Mouse (Mus musculus): ENCODE results near the gene Specc1. TPM values are rescaled to one million over a fixed set of nuclear protein-coding genes. Genes with fewer than 3 reads are reported as not detected.
"Not testable (repeated sequence)": the region's sequence is repeated elsewhere in the genome, so short reads cannot be mapped to it uniquely, and the experiment has no call there.

The Specc1 gene
- polyA plus RNA-seq, 1 experiment from 2014 or later: 12.0 TPM

DNA sequence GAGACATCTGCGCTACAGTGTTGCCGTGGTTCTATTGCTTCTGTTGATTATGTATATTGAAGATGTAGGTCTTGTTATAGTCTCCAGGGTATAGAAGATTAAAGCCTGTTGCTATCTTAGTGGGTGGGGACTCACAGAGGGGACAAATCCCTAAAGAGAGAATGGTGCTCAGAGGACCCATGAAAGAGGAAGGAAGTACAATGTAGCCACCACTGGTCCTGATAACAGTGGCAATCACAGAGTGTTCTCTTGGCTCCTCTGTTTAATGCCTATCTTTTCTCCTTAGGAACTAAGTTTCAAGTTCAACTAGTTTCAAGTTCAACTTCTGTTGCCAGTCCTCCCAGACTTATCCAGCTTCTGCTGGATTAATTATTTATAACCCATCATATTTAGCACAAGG lies 13.7 kb upstream of the Specc1 start:
- no peak for ATAC-seq (ENCODE audit: insufficient read depth, low FRiP score, low TSS enrichment)
- Histone ChIP-seq H3K27ac (ENCODE audit: low read depth, low read length) (no peak overlapping the region), H3K27me3 (ENCODE audit: control insufficient read depth, insufficient read depth, low read length) (no peaks in the 10 kb centered on the region), H3K9ac (ENCODE audit: low read length) (no peak overlapping the region), H3K4me3 (ENCODE audit: low read depth, low read length) (no peak overlapping the region), H3K9me3 (ENCODE audit: control insufficient read depth, low read length) (no peaks in the 10 kb centered on the region), H3K4me1 (ENCODE audit: control insufficient read depth, insufficient read depth, low read length) (no peaks in the 10 kb centered on the region), H3K4me2 (ENCODE audit: low read depth) (no peak overlapping the region), H3K36me3 (ENCODE audit: control insufficient read depth, insufficient read depth, low read length) (no peaks in the 10 kb centered on the region)
- DNase-seq (ENCODE audit: low spot score): no peak
- WGBS: 92% methylated on average over 2 of the region's 2 CpGs

DNA sequence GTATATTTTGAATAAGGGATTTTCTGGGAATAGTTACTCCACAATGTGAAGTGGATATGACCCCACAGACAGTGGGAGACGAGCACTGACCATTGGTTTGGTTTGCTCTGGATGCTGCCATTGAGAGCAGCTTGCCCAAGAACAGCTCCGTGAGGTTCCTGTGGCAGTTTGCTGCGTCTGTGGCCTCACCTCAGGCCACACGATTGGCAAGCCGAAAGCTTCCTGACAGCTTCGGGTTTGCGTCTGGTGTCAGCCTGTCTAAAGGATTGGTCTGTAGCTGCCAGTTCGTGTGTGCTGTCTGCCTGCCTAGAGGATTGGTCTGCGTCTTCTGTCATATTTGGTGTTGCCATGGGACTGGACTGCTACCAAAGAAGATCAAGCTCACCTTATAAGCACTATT lies 12.1 kb upstream of the Specc1 start:
- WGBS: 86% methylated on average over 9 of the region's 9 CpGs
- H3K4me3 ChIP-seq (ENCODE audit: low read depth, low read length): no peak overlapping the region
- H3K4me1 ChIP-seq (ENCODE audit: control insufficient read depth, insufficient read depth, low read length): no peaks in the 10 kb centered on the region
- H3K9me3 ChIP-seq (ENCODE audit: control insufficient read depth, low read length): no peaks in the 10 kb centered on the region
- H3K36me3 ChIP-seq (ENCODE audit: control insufficient read depth, insufficient read depth, low read length): no peaks in the 10 kb centered on the region
- no peak for DNase-seq (ENCODE audit: low spot score)
- no peak for ATAC-seq (ENCODE audit: insufficient read depth, low FRiP score, low TSS enrichment)
- no peak overlapping the region for H3K4me2 ChIP-seq (ENCODE audit: low read depth)
- no peaks in the 10 kb centered on the region for H3K27me3 ChIP-seq (ENCODE audit: control insufficient read depth, insufficient read depth, low read length)
- no peak overlapping the region for H3K9ac ChIP-seq (ENCODE audit: low read length)
- no peak overlapping the region for H3K27ac ChIP-seq (ENCODE audit: low read depth, low read length)

DNA sequence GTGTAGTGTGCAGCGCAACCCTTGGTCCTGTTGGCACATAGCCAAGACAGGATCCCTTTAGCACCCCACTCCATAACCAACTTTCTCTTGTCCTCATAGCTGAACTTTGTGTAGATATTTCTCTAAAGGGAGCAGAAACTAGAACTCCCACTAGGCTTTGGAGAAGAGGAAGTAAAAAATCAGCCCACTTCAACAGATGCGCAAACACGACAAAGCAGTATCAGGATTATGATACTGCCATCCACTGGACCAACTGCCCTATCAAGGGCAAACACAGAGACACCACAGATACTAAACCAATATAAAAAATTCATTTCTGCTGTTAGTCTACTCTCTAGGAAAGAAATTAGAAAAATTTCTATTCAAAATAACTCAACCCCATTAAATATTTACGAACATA lies 10.0 kb upstream of the Specc1 start:
- no peak overlapping the region for H3K4me2 ChIP-seq (ENCODE audit: low read depth)
- H3K9me3 ChIP-seq (ENCODE audit: control insufficient read depth, low read length): no peaks in the 10 kb centered on the region
- no peak overlapping the region for H3K9ac ChIP-seq (ENCODE audit: low read length)
- H3K4me3 ChIP-seq (ENCODE audit: low read depth, low read length): no peak overlapping the region
- H3K4me1 ChIP-seq (ENCODE audit: control insufficient read depth, insufficient read depth, low read length): no peaks in the 10 kb centered on the region
- WGBS: 96% methylated on average over 4 of the region's 4 CpGs
- DNase-seq (ENCODE audit: low spot score): no peak
- no peak overlapping the region for H3K27ac ChIP-seq (ENCODE audit: low read depth, low read length)
- no peaks in the 10 kb centered on the region for H3K27me3 ChIP-seq (ENCODE audit: control insufficient read depth, insufficient read depth, low read length)
- no peak for ATAC-seq (ENCODE audit: insufficient read depth, low FRiP score, low TSS enrichment)
- no peaks in the 10 kb centered on the region for H3K36me3 ChIP-seq (ENCODE audit: control insufficient read depth, insufficient read depth, low read length)

DNA sequence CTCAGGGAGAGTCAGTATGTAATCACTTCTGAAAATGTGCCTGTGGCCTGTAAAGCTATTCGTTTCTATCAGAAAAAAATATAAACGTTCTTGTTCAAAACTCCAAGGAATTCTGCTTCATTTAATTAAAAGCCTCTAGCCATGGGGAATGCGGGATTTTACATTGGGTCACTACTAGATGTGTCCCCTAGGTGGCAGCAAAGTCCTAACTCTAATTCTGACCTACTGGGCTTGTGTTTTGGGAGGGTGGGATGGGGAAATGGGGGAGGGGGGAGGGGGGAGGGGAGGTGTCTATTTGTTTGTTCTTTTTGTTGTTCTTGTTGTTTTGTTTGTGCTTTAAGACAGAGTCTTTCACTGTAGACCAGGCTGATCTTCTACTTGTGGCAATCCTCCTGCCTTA lies 7.2 kb upstream of the Specc1 start:
- no peak overlapping the region for H3K4me3 ChIP-seq (ENCODE audit: low read depth, low read length)
- no peaks in the 10 kb centered on the region for H3K27me3 ChIP-seq (ENCODE audit: control insufficient read depth, insufficient read depth, low read length)
- no peak overlapping the region for H3K4me2 ChIP-seq (ENCODE audit: low read depth)
- no peak overlapping the region for H3K27ac ChIP-seq (ENCODE audit: low read depth, low read length)
- DNase-seq (ENCODE audit: low spot score) (peak; percentile 60), ATAC-seq (ENCODE audit: insufficient read depth, low FRiP score, low TSS enrichment) (no peak)
- H3K36me3 ChIP-seq (ENCODE audit: control insufficient read depth, insufficient read depth, low read length): no peaks in the 10 kb centered on the region
- no peaks in the 10 kb centered on the region for H3K4me1 ChIP-seq (ENCODE audit: control insufficient read depth, insufficient read depth, low read length)
- 5% methylated on average over 3 of the region's 3 CpGs for WGBS
- H3K9ac ChIP-seq (ENCODE audit: low read length): no peak overlapping the region
- H3K9me3 ChIP-seq (ENCODE audit: control insufficient read depth, low read length): no peaks in the 10 kb centered on the region

DNA sequence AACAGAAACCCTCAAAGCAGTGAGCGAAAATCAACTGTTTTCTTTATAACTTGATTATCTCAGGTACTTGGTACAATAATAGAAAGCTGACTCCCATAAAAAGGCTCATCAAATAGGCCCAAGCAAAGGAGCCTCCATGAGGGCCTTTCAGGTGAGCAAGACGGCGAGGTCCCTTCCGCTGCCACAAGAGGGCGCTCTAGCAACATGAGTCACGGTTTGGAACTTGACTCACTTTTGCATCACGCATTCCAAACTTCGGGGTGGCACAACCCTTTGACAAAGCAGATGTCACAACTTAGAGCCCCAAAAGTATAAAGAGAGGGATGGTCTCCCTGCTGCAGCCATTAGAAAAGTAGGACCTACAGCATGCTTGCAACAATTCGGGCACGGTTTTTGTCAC lies 5.9 kb upstream of the Specc1 start:
- Histone ChIP-seq H3K27me3 (ENCODE audit: control insufficient read depth, insufficient read depth, low read length) (no peaks in the 10 kb centered on the region), H3K4me2 (ENCODE audit: low read depth) (no peak overlapping the region), H3K4me3 (ENCODE audit: low read depth, low read length) (no peak overlapping the region), H3K9me3 (ENCODE audit: control insufficient read depth, low read length) (no peaks in the 10 kb centered on the region), H3K27ac (ENCODE audit: low read depth, low read length) (no peak overlapping the region), H3K9ac (ENCODE audit: low read length) (no peak overlapping the region), H3K36me3 (ENCODE audit: control insufficient read depth, insufficient read depth, low read length) (no peaks in the 10 kb centered on the region), H3K4me1 (ENCODE audit: control insufficient read depth, insufficient read depth, low read length) (no peaks in the 10 kb centered on the region)
- 20% methylated on average over 10 of the region's 10 CpGs for WGBS
- ATAC-seq (ENCODE audit: insufficient read depth, low FRiP score, low TSS enrichment): no peak
- peak; percentile 84 for DNase-seq (ENCODE audit: low spot score)

DNA sequence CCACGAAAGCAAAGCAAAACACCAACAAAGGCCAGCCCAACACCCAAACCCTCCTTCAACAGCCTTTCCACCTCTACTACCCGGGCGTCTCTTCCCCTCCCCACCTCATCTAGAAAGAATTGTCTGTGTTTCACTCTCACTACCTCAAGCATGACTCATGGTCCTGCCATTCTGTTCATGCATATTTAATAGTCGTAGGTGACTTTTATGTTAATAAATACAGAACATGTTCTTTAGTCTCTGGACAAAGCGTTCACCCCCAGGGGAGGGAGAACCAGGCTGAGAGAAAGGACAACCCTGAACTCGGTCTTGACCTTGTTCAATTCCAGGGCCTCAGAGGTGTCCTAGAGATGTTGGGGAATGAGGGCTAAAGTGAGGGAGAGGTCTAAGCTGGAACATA lies 1.4 kb upstream of the Specc1 start:
- no peak overlapping the region for H3K9ac ChIP-seq (ENCODE audit: low read length)
- no peak overlapping the region for H3K4me3 ChIP-seq (ENCODE audit: low read depth, low read length)
- DNase-seq (ENCODE audit: low spot score) (no peak), ATAC-seq (ENCODE audit: insufficient read depth, low FRiP score, low TSS enrichment) (no peak)
- H3K27ac ChIP-seq (ENCODE audit: low read depth, low read length): no peak overlapping the region
- no peak overlapping the region for H3K4me2 ChIP-seq (ENCODE audit: low read depth)
- no peaks in the 10 kb centered on the region for H3K9me3 ChIP-seq (ENCODE audit: control insufficient read depth, low read length)
- no peaks in the 10 kb centered on the region for H3K4me1 ChIP-seq (ENCODE audit: control insufficient read depth, insufficient read depth, low read length)
- H3K36me3 ChIP-seq (ENCODE audit: control insufficient read depth, insufficient read depth, low read length): no peaks in the 10 kb centered on the region
- H3K27me3 ChIP-seq (ENCODE audit: control insufficient read depth, insufficient read depth, low read length): peaks cover 12% of the 10 kb centered on the region
- 81% methylated on average over 6 of the region's 6 CpGs for WGBS

DNA sequence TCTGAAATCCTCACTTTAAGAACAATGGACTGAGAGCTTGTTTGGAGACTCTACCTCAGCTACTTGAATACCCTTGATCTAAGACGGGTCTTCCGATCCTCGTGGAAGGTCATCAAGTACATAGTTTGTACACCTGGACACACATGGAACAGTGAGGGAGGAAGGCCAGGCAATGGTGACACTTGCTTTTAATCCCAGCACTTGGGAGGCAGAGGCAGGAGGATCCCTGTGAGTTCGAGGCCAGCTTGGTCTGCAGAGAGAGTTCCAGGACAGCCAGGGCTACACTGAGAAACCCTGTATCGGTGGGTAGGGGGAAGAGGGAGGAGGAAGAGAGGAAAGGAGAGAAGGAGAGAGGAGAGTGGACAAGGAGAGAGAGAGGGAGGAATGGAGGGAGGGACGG lies 612 bp upstream of the Specc1 start:
- Histone ChIP-seq H3K9me3 (ENCODE audit: control insufficient read depth, low read length) (no peaks in the 10 kb centered on the region), H3K27me3 (ENCODE audit: control insufficient read depth, insufficient read depth, low read length) (peaks cover 12% of the 10 kb centered on the region), H3K9ac (ENCODE audit: low read length) (no peak overlapping the region), H3K27ac (ENCODE audit: low read depth, low read length) (no peak overlapping the region), H3K4me1 (ENCODE audit: control insufficient read depth, insufficient read depth, low read length) (no peaks in the 10 kb centered on the region), H3K4me2 (ENCODE audit: low read depth) (no peak overlapping the region), H3K4me3 (ENCODE audit: low read depth, low read length) (no peak overlapping the region), H3K36me3 (ENCODE audit: control insufficient read depth, insufficient read depth, low read length) (no peaks in the 10 kb centered on the region)
- ATAC-seq (ENCODE audit: insufficient read depth, low FRiP score, low TSS enrichment): no peak
- no peak for DNase-seq (ENCODE audit: low spot score)
- WGBS: 83% methylated on average over 6 of the region's 6 CpGs

DNA sequence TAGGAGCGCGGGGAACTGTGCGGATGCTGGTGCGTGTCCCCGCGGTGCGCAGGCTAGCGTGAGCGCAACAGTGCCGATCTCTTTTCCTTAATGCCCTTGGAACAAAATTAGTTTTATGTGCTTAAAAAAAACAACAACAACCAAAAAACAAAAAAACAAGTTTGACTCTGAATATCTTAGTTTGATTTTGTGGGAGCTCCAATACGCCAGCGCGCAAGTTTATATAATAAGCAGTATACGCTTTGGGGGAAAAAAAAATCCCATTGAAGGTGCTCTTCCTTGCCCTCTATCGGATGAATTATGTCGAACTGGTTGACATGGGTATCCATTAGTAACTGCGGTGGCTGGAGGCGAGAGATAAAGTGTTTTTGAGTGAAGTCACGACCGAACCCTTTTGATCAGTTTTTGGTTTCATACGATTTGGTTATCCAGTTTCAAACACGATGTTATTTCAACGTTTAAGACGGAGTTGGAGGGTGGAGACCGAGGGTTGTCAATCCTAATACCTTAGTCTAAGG lies 792 bp downstream of the Specc1 start:
- Histone ChIP-seq H3K4me2 (ENCODE audit: low read depth) (peak overlapping the region; percentile 97), H3K27me3 (ENCODE audit: control insufficient read depth, insufficient read depth, low read length) (peaks cover 12% of the 10 kb centered on the region), H3K4me3 (ENCODE audit: low read depth, low read length) (peak overlapping the region; percentile 52), H3K36me3 (ENCODE audit: control insufficient read depth, insufficient read depth, low read length) (no peaks in the 10 kb centered on the region), H3K4me1 (ENCODE audit: control insufficient read depth, insufficient read depth, low read length) (no peaks in the 10 kb centered on the region), H3K27ac (ENCODE audit: low read depth, low read length) (no peak overlapping the region), H3K9me3 (ENCODE audit: control insufficient read depth, low read length) (no peaks in the 10 kb centered on the region), H3K9ac (ENCODE audit: low read length) (no peak overlapping the region)
- ATAC-seq (ENCODE audit: insufficient read depth, low FRiP score, low TSS enrichment) (no peak), DNase-seq (ENCODE audit: low spot score) (no peak)
- 5% methylated on average over 25 of the region's 25 CpGs for WGBS

DNA sequence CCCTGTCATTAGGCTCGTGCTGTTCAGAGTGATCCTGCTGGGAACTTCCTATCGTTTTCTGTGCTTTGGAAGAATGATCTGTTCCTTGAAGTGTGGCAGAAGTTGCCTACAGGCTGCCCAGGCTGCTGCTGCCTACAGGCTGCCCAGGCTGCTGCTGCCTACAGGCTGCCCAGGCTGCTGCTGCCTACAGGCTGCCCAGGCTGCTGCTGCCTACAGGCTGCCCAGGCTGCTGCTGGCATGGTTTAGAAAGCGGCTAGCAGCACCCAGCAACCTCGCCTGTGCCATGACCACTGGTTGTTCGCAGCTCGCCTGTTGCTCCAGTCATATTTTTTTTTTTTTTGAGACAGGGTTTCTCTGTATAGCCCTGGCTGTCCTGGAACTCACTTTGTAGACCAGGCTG lies 2.1 kb downstream of the Specc1 start:
- H3K4me1 ChIP-seq (ENCODE audit: control insufficient read depth, insufficient read depth, low read length); H3K4me3 ChIP-seq (ENCODE audit: low read depth, low read length); DNase-seq (ENCODE audit: low spot score); H3K27ac ChIP-seq (ENCODE audit: low read depth, low read length); ATAC-seq (ENCODE audit: insufficient read depth, low FRiP score, low TSS enrichment); H3K9ac ChIP-seq (ENCODE audit: low read length); H3K4me2 ChIP-seq (ENCODE audit: low read depth); H3K36me3 ChIP-seq (ENCODE audit: control insufficient read depth, insufficient read depth, low read length); H3K9me3 ChIP-seq (ENCODE audit: control insufficient read depth, low read length): not testable (repeated sequence)
- WGBS: 57% methylated on average over 6 of the region's 6 CpGs
- peaks cover 12% of the 10 kb centered on the region for H3K27me3 ChIP-seq (ENCODE audit: control insufficient read depth, insufficient read depth, low read length)

Measured in neural tube, embryonic 11.5 days (tissue).